Mouse (Mus musculus) retina, postnatal 1 day (tissue): ENCODE measurements at regions not wholly inside any gene's neighbourhood (a gene's known extent, or its start where the extent isn't known, plus 50 kb on each side); places are given as distances from the start of the nearest gene placed in this dataset.

Experiments used
- DNase-seq: peaks from one replicate; pipeline ENCODE4 v3.0.0-alpha.2; 2012

- DNase-seq, result peak; percentile 74
Measured at GRCm38 (mm10) chrX:152918212-152918611, 88.1 kb upstream of the Usp51 start.

- peak; percentile 36 for DNase-seq
Measured at GRCm38 (mm10) chrX:152926991-152927390, 79.3 kb upstream of the Usp51 start.

GRCm38 (mm10) chrX:152946201-152946600 lies 60.1 kb upstream of the Usp51 start:
- no peak for DNase-seq
